Mouse (Mus musculus) heart, postnatal 0 days (tissue): Measurements from ENCODE around the gene Fyb2.

Source experiments
- CTCF ChIP-seq: IDR thresholded peaks from 2 replicates; pipeline ENCODE4 v1.5.1; 2016; ENCODE audit warnings: antibody characterized with exemption, control low read depth, low read depth
- EP300 ChIP-seq: IDR thresholded peaks from 2 replicates; pipeline ENCODE4 v1.6.1; 2016; ENCODE audit warnings: antibody characterized with exemption, low read depth

DNA sequence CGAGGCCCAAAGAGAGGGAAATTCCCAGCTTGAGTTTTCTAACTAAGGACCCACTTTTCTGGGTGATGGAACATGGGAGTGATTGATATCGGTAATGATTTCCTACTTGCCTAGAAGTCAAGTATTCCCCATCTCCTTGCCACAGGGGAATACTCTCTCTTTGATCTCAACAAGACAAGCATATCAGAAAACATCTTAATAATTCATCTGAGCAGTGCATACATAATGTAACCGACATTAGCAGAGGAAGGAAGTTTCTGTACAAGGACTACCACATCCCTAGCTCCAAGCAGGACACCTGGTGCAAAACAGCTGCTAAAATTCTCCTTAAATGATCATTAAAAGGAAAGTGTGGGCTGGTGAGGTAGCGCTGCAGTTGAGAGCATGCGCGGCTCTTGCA lies 8.2 kb upstream of the Fyb2 start:
- TF ChIP-seq EP300: no peak
- TF ChIP-seq CTCF: no peak
